Mouse (Mus musculus) embryonic facial prominence, embryonic 13.5 days (tissue): ENCODE data around the gene Spam1. TPM values are rescaled to one million over a fixed set of nuclear protein-coding genes. Genes with fewer than 3 reads are reported as not detected.

Experiments used
- ATAC-seq: fragments of 200-750 bp; cut with Nextera tagmentation; 2 replicates; pipeline ENCODE4 v1.8.0; 2017; ENCODE audit warnings: low read depth; ENCODE audit not compliant: insufficient number of reproducible peaks, insufficient read depth, low FRiP score, low TSS enrichment
- H3K27ac ChIP-seq: fragments of 300-500 bp; sonication (generic); 2 replicates; pipeline ENCODE4 v1.5.1; 2015; ENCODE audit warnings: moderate library complexity, mild to moderate bottlenecking, inconsistent platforms
- H3K27me3 ChIP-seq: fragments of 300-500 bp; sonication (generic); 2 replicates; pipeline ENCODE4 v1.6.1; 2015; ENCODE audit warnings: mild to moderate bottlenecking, inconsistent platforms
- H3K36me3 ChIP-seq: fragments of 300-500 bp; sonication (generic); 2 replicates; pipeline ENCODE4 v1.6.1; 2015; ENCODE audit warnings: mild to moderate bottlenecking, inconsistent platforms
- H3K4me1 ChIP-seq: fragments of 300-500 bp; sonication (generic); 2 replicates; pipeline ENCODE4 v1.6.1; 2015; ENCODE audit warnings: inconsistent platforms
- H3K4me2 ChIP-seq: fragments of 300-500 bp; sonication (generic); 2 replicates; pipeline ENCODE4 v1.6.1; 2015; ENCODE audit warnings: moderate library complexity, mild to moderate bottlenecking, inconsistent platforms
- H3K4me3 ChIP-seq: fragments of 300-500 bp; sonication (generic); 2 replicates; pipeline ENCODE4 v1.5.1; 2015; ENCODE audit warnings: mild to moderate bottlenecking, inconsistent platforms
- H3K9ac ChIP-seq: fragments of 300-500 bp; sonication (generic); 2 replicates; pipeline ENCODE4 v1.6.1; 2015; ENCODE audit warnings: mild to moderate bottlenecking, inconsistent platforms
- H3K9me3 ChIP-seq: fragments of 300-500 bp; sonication (generic); 2 replicates; pipeline ENCODE4 v1.6.1; 2016; ENCODE audit warnings: inconsistent platforms
- WGBS: fragments of 180-500 bp; shearing (Covaris S2); methylation state at CpG from one replicate; pipeline ENCODE4 v1.1.7; 2015; ENCODE audit warnings: mixed read lengths; 5-methylcytosine and 5-hydroxymethylcytosine counted together
- polyA plus RNA-seq: library from polyadenylated mRNA; unstranded; fragments of >200 nt; fragmentation: Nextera tagmentation; extraction: Ambion mirVana; gene quantifications from 2 replicates; pipeline ENCODE4 v1.2.1, GENCODE M21; 2015

Spam1 gene
- polyA plus RNA-seq: not detected in 2 replicates

DNA sequence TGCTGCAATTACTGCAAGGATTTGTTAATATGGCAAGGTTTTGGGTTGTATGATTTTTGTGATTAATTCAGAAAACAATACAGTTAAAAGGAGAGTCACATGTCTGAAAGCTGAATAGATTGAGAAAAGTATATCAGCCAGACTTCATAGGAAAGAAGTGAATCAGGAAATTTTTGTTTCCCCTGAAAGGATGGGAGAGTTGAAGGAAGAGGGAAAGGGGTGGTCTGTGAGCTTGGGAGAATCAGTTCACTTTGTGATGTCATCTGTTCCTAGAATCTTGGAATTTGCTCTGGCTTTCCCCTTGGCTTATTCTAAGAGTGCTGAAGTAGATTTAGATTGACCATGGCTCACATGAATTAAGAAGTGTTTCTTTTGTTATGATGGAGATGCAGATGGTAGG, at the start of gene Spam1:
Gene Spam1, plus strand, starts transcription at position 301 of the 400 bp plus-strand sequence.
- Histone ChIP-seq H3K27ac (no peak within 1 kb of the TSS), H3K4me1 (no peaks in the 10 kb centered on the region), H3K4me3 (no peak within 1 kb of the TSS), H3K36me3 (no peaks in the 10 kb centered on the region), H3K9me3 (no peaks in the 10 kb centered on the region), H3K4me2 (no peak within 1 kb of the TSS), H3K27me3 (no peaks in the 10 kb centered on the region), H3K9ac (no peak within 1 kb of the TSS)
- ATAC-seq: no peak

DNA sequence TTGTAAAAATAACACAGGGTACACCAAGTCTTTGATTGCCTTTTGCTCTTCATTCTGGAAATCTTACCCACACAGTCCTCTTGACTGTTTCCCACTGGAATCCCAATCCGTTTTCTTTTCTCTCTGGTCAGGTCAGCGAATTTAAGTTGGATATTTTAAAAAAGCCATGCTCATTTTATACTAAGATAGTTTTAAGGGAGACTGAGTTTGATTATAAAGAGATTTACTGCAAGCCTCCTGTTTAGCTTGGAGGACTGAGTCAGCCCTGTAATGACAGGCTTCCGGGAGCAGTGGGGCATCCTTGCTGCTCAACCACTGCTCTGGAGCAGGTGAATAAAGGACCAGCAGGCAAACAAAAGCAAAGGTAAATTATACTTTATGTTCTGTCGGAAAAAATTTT, 43.0 kb upstream of the Spam1 start, which contains the start of gene Hyal4:
Gene Hyal4, plus strand, starts transcription at position 301 of the 400 bp plus-strand sequence.
- Histone ChIP-seq H3K4me2 (no peak within 1 kb of the TSS), H3K4me1 (no peaks in the 10 kb centered on the region), H3K9ac (no peak within 1 kb of the TSS), H3K9me3 (no peaks in the 10 kb centered on the region), H3K27me3 (no peaks in the 10 kb centered on the region), H3K36me3 (no peaks in the 10 kb centered on the region), H3K27ac (no peak within 1 kb of the TSS), H3K4me3 (no peak within 1 kb of the TSS)
- no peak for ATAC-seq
- WGBS: 79% methylated on average over 4 of the region's 4 CpGs

DNA sequence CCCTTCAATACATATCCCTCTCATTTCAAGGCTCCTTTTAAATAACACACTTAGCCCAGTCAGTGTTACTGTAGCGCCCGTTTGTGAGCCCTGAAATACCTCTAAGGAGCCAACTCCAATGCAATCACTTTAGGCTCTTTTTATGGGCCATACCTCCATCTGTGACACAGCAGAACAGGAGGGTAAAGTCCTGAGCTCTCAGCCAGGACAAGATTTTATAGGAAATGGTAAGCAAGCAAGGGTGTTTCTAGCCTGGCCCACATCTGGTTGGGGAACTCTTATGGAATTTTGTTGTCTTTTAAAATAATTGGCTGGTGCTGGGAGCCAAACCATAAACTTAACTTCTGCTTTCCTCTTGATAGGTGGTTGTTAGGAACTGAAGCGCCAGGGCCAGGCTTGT, 31.7 kb upstream of the Spam1 start:
- Histone ChIP-seq H3K9ac (no peak overlapping the region), H3K4me2 (no peak overlapping the region), H3K4me1 (no peaks in the 10 kb centered on the region), H3K4me3 (no peak overlapping the region), H3K36me3 (no peaks in the 10 kb centered on the region), H3K27me3 (no peaks in the 10 kb centered on the region), H3K27ac (no peak overlapping the region), H3K9me3 (no peaks in the 10 kb centered on the region)
- WGBS: 88% methylated on average over 3 of the region's 3 CpGs
- no peak for ATAC-seq

DNA sequence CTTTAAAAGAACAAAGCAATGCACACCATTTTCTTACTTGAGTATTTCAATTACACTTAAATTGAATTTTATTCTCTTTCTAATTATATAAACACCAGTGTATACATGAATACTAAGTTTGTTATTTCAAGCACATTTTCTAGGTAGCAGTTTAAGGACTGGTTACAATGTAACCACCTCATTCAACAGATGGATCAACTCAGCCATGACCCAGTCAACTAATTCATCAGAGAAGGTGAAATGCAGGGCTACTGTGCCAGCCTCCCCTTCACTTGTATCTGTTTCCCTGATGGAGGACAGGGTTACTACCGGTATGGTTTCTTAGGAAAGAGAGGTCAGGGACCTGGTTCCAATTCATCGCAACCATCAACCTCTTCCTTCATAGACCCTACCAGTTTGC, 24.7 kb upstream of the Spam1 start:
- 82% methylated on average over 2 of the region's 2 CpGs for WGBS
- no peak overlapping the region for H3K27ac ChIP-seq
- ATAC-seq: no peak
- H3K36me3 ChIP-seq: no peaks in the 10 kb centered on the region
- H3K4me2 ChIP-seq: no peak overlapping the region
- H3K4me3 ChIP-seq: no peak overlapping the region
- no peaks in the 10 kb centered on the region for H3K27me3 ChIP-seq
- H3K9me3 ChIP-seq: no peaks in the 10 kb centered on the region
- no peak overlapping the region for H3K9ac ChIP-seq
- no peaks in the 10 kb centered on the region for H3K4me1 ChIP-seq

DNA sequence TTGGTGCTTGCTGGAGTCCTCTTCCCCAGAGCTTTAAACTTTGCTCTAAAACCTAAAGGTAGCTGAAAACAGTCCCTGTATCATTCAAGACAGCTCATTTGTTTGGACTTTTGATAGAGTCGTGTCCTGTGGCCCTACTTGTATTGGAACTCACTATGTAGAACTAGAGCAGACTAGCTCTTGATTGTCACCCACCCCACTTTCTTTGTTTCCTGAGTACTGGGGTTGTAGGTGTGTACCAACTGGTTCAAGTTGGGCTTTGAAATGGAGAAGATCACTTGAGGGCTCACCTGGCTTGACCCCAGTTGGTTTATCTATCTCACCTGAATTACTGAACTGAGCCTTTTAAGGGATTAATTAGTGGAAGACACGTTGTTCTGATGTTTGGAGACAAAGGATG, 11.8 kb upstream of the Spam1 start:
- no peak overlapping the region for H3K9ac ChIP-seq
- WGBS: 59% methylated on average over 2 of the region's 2 CpGs
- H3K4me2 ChIP-seq: no peak overlapping the region
- H3K4me1 ChIP-seq: no peaks in the 10 kb centered on the region
- H3K4me3 ChIP-seq: no peak overlapping the region
- no peaks in the 10 kb centered on the region for H3K36me3 ChIP-seq
- ATAC-seq: no peak
- H3K27ac ChIP-seq: no peak overlapping the region
- H3K9me3 ChIP-seq: no peaks in the 10 kb centered on the region
- H3K27me3 ChIP-seq: no peaks in the 10 kb centered on the region

DNA sequence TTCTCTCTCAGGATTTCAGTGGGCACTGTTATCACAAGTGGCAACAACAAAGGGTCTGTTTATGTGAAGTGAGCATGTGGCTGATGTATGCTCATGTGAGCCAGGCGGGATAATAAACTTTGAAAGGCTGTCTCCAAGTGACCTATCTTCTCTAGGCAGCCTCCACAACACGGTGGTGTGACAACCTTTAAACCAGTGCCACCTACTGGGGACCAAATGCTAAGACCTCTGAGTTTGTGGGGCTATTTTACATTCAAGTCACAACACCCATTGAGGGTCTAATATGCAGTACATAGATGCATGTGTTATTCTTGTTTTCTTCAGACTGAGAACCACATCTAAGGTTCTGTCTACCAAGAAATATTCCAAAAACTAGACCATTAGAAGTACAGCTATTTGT, 31.1 kb downstream of the Spam1 start:
- H3K36me3 ChIP-seq: no peaks in the 10 kb centered on the region
- no peaks in the 10 kb centered on the region for H3K9me3 ChIP-seq
- H3K4me2 ChIP-seq: no peak overlapping the region
- no peak overlapping the region for H3K4me3 ChIP-seq
- no peak overlapping the region for H3K27ac ChIP-seq
- WGBS: 55% methylated on average over 2 of the region's 2 CpGs
- no peak overlapping the region for H3K9ac ChIP-seq
- H3K4me1 ChIP-seq: no peaks in the 10 kb centered on the region
- no peaks in the 10 kb centered on the region for H3K27me3 ChIP-seq
- ATAC-seq: no peak

Other genes with a start within 250 kb of the Spam1 start
- 0.10 and 0.30 TPM in 2 replicates for gene Lmod2, start 193.4 kb upstream of the Spam1 start, polyA plus RNA-seq
- 66.1 and 79.8 TPM in 2 replicates for gene Wasl, start 126.2 kb upstream of the Spam1 start, polyA plus RNA-seq
- not detected in 2 replicates for gene Hyal6, start 57.9 kb upstream of the Spam1 start, polyA plus RNA-seq
- not detected in 2 replicates for gene Hyal4, start 42.9 kb upstream of the Spam1 start, polyA plus RNA-seq
- gene Hyal5, start 66.8 kb downstream of the Spam1 start, polyA plus RNA-seq: not detected in 2 replicates
- gene Tmem229a, start 165.1 kb downstream of the Spam1 start, polyA plus RNA-seq: 1.4 and 1.5 TPM in 2 replicates